Mouse (Mus musculus): ENCODE results near the gene Mbl2. TPM values are rescaled to one million over a fixed set of nuclear protein-coding genes. Genes with fewer than 3 reads are reported as not detected.
"Not testable (repeated sequence)": the region's sequence is repeated elsewhere in the genome, so short reads cannot be mapped to it uniquely, and the experiment has no call there.

Gene Mbl2
- polyA plus RNA-seq (2015; fragmentation: Nextera tagmentation; extraction: Ambion mirVana), result not detected in 2 replicates

DNA sequence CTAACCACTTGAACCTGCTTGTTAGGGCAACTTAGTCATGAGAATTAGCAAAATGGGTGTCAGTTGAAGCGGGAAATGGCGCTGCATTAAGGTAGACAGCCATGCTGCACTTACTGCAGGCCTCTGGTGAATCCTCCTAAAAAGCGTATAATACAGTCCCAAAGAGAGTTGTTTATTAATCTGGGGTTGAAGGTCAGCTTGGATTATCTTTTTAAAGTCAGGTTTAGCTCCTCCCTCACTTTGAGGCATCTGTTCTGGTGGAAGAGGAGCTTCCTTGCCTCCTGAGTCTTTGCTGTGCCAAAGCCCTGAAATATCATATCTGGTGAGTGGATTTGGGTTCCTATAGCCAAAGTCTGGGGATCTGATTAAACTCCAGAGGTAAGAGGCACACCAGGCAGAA lies at the start of gene Mbl2:
Gene Mbl2 (plus strand): TSS at position 252 of the 400 bp plus-strand sequence.
- Histone ChIP-seq H3K4me3 (ENCODE audit: low read length) (no peak within 1 kb of the TSS), H3K9me3 (ENCODE audit: control insufficient read depth, low read length) (no peaks in the 10 kb centered on the region), H3K27ac (ENCODE audit: low read length) (no peak within 1 kb of the TSS), H3K27me3 (ENCODE audit: control insufficient read depth, insufficient read depth, low read depth, low read length) (no peaks in the 10 kb centered on the region), H3K4me2 (ENCODE audit: low read depth, low read length) (no peak within 1 kb of the TSS), H3K9ac (ENCODE audit: low read length) (no peak within 1 kb of the TSS), H3K36me3 (ENCODE audit: control insufficient read depth, insufficient read depth, low read length) (no peaks in the 10 kb centered on the region), H3K4me1 (replicated peaks; ENCODE audit: control insufficient read depth, insufficient read depth, low read length) (no peaks in the 10 kb centered on the region)
- no peak for ATAC-seq (ENCODE audit: low read depth)
- 78% methylated on average over 3 of the region's 3 CpGs for WGBS

DNA sequence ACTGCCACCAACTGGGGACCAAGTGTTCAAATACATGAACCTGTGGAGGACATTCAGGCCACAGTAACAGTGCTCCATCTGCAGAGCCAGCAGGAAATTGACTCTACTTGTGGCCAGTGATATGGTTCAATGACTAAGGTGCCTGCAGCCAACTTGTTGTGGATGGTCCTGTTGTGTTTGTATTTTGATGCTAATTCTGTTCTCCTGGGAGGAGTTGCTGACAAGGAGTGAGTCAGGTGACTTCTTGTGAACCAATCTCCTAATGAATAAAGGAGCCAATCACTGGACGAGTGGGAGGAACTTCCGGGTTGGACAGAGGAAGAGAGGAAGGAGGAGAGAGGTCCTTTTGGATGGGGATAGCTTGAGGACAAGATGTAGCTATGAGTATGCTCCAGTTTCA lies 47.2 kb upstream of the Mbl2 start:
- Histone ChIP-seq H3K36me3 (ENCODE audit: control insufficient read depth, insufficient read depth, low read length) (no peaks in the 10 kb centered on the region), H3K27me3 (ENCODE audit: control insufficient read depth, insufficient read depth, low read depth, low read length) (no peaks in the 10 kb centered on the region), H3K4me2 (ENCODE audit: low read depth, low read length) (no peak overlapping the region), H3K4me1 (replicated peaks; ENCODE audit: control insufficient read depth, insufficient read depth, low read length) (no peaks in the 10 kb centered on the region), H3K4me3 (ENCODE audit: low read length) (no peak overlapping the region), H3K27ac (ENCODE audit: low read length) (no peak overlapping the region), H3K9ac (ENCODE audit: low read length) (no peak overlapping the region), H3K9me3 (ENCODE audit: control insufficient read depth, low read length) (peaks cover 3% of the 10 kb centered on the region; the same call in 1 of the 2 replicates)
- no peak for ATAC-seq (ENCODE audit: low read depth)
- 81% methylated on average over 2 of the region's 2 CpGs for WGBS

DNA sequence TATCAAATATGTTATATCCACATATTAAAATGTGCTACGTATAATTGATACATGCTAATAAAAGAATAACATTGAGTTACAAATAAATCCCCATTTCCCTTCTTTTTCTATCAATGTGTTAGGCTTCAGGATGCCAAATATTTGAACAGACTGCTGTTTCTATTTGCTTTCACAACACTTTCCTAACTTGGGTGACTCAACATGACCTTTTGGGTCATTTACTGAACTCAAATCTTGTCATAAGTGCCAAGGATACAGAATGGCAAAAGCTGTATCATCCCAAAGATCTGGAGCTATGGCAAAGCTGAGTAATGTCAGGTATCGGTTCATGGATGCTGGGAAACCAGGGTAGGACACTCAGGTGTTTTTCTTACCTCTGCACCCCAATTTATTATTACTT lies 45.5 kb upstream of the Mbl2 start:
- no peak overlapping the region for H3K9ac ChIP-seq (ENCODE audit: low read length)
- H3K4me2 ChIP-seq (ENCODE audit: low read depth, low read length), result no peak overlapping the region
- H3K36me3 ChIP-seq (ENCODE audit: control insufficient read depth, insufficient read depth, low read length), result no peaks in the 10 kb centered on the region
- H3K9me3 ChIP-seq (ENCODE audit: control insufficient read depth, low read length), result peaks cover 3% of the 10 kb centered on the region; the same call in 1 of the 2 replicates
- H3K4me1 ChIP-seq (replicated peaks; ENCODE audit: control insufficient read depth, insufficient read depth, low read length), result no peaks in the 10 kb centered on the region
- H3K4me3 ChIP-seq (ENCODE audit: low read length), result no peak overlapping the region
- H3K27ac ChIP-seq (ENCODE audit: low read length), result no peak overlapping the region
- no peaks in the 10 kb centered on the region for H3K27me3 ChIP-seq (ENCODE audit: control insufficient read depth, insufficient read depth, low read depth, low read length)
- 84% methylated on average over 2 of the region's 2 CpGs for WGBS
- ATAC-seq (ENCODE audit: low read depth), result no peak

DNA sequence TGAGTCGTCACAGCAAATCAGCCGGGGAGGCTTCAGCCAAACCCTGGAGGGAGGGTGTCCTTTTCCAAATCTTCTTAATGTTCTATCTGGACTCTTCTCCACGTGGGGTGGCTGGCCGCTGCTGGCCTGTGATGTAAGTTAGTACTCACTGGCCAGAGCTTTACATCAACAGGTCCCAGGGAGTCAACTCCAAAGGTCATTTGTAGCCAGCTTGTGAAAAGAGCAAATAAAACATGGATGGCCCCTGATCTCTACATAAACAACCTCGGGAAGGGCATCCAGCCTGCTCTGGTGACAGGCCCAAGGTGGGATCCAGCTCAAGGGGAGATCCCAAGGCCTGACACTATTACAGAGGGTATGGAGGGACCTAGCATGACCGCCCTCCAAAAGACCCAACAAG lies 37.7 kb upstream of the Mbl2 start:
- Histone ChIP-seq H3K27ac (ENCODE audit: low read length) (no peak overlapping the region), H3K4me3 (ENCODE audit: low read length) (no peak overlapping the region), H3K4me1 (replicated peaks; ENCODE audit: control insufficient read depth, insufficient read depth, low read length) (no peaks in the 10 kb centered on the region), H3K9me3 (ENCODE audit: control insufficient read depth, low read length) (no peaks in the 10 kb centered on the region), H3K4me2 (ENCODE audit: low read depth, low read length) (no peak overlapping the region), H3K27me3 (ENCODE audit: control insufficient read depth, insufficient read depth, low read depth, low read length) (no peaks in the 10 kb centered on the region), H3K9ac (ENCODE audit: low read length) (no peak overlapping the region), H3K36me3 (ENCODE audit: control insufficient read depth, insufficient read depth, low read length) (no peaks in the 10 kb centered on the region)
- WGBS, result 69% methylated on average over 6 of the region's 6 CpGs
- ATAC-seq (ENCODE audit: low read depth), result no peak

DNA sequence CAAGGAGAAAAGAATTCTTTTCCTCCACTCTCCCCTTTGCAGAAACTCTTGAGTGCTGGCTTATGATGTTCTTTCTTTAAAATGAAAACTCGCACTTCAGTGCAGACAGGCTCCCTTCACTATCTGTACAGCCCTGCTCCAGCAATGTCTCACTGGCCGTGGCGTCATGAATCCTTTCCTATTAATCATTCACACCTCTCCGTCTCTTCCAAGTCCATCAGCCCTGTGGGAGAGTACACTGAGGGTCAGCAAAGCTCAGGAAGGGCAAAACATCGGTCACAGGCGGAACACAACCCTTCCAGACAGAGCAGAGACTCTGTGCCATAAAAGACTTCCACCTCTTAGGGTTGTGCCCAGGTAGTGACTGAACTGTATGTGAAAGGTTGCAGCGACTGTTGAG lies 30.6 kb upstream of the Mbl2 start:
- H3K27me3 ChIP-seq (ENCODE audit: control insufficient read depth, insufficient read depth, low read depth, low read length), result no peaks in the 10 kb centered on the region
- no peaks in the 10 kb centered on the region for H3K36me3 ChIP-seq (ENCODE audit: control insufficient read depth, insufficient read depth, low read length)
- H3K4me3 ChIP-seq (ENCODE audit: low read length), result no peak overlapping the region
- ATAC-seq (ENCODE audit: low read depth), result no peak
- H3K4me1 ChIP-seq (replicated peaks; ENCODE audit: control insufficient read depth, insufficient read depth, low read length), result no peaks in the 10 kb centered on the region
- no peak overlapping the region for H3K27ac ChIP-seq (ENCODE audit: low read length)
- no peak overlapping the region for H3K9ac ChIP-seq (ENCODE audit: low read length)
- no peaks in the 10 kb centered on the region for H3K9me3 ChIP-seq (ENCODE audit: control insufficient read depth, low read length)
- WGBS, result 39% methylated on average over 7 of the region's 7 CpGs
- H3K4me2 ChIP-seq (ENCODE audit: low read depth, low read length), result no peak overlapping the region

DNA sequence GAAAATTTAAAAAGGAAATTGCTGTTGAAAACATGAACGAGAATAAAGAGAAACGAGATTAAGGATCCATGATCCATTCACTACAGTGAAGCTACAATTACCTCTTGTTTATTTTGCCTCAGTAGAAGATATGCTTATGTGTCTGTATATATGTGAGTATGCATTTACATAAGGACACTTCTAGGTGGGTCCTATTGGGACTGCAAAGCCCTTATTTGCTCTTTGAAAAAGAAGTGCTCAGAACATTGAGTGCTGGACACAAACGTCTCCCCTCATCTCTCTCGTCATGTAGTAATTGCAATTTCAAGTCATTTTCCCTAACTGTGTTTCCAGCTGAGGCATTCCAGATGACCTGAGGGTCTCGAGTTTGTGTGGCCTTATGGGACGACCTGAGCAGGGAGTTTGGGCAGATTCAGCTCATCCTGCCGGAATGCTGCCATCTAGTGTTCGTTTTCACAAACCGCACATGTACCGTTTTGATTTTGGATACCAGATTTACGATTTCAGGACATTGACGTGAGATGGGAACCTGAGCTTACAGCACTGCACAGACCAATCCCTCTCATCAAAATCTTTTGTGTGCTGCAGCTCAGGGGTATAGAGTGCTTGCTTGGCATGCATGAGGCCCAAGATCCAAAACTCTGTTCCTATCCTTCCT lies 27.5 kb upstream of the Mbl2 start:
- 17% methylated on average over 12 of the region's 12 CpGs for WGBS
- Histone ChIP-seq H3K27me3 (ENCODE audit: control insufficient read depth, insufficient read depth, low read depth, low read length) (no peaks in the 10 kb centered on the region), H3K9ac (ENCODE audit: low read length) (no peak overlapping the region), H3K4me2 (ENCODE audit: low read depth, low read length) (no peak overlapping the region), H3K27ac (ENCODE audit: low read length) (no peak overlapping the region), H3K36me3 (ENCODE audit: control insufficient read depth, insufficient read depth, low read length) (no peaks in the 10 kb centered on the region), H3K4me1 (replicated peaks; ENCODE audit: control insufficient read depth, insufficient read depth, low read length) (no peaks in the 10 kb centered on the region), H3K4me3 (ENCODE audit: low read length) (no peak overlapping the region), H3K9me3 (ENCODE audit: control insufficient read depth, low read length) (no peaks in the 10 kb centered on the region)
- ATAC-seq (ENCODE audit: low read depth), result no peak

DNA sequence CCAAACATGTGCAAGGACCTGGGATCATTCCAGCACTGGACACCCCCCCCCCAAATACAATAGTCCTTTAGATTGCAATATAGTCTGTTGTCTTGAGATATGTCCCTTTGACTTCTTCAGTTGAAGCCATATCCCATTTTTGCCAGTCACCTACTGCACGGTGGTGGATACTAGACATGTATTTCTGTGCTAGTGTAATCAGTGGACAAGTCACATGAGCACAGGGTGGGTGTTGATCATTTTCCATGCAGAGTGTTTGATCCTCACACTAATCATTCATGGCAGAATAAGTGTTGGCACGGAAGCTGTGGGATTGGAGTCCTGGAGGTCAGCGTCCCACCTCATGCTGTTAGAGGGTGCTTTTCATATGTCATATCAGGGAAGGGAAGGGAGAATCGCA lies 26.9 kb upstream of the Mbl2 start:
- WGBS, result 72% methylated on average over 4 of the region's 4 CpGs
- H3K4me3 ChIP-seq (ENCODE audit: low read length), result no peak overlapping the region
- H3K4me1 ChIP-seq (replicated peaks; ENCODE audit: control insufficient read depth, insufficient read depth, low read length), result no peaks in the 10 kb centered on the region
- no peak overlapping the region for H3K9ac ChIP-seq (ENCODE audit: low read length)
- H3K27me3 ChIP-seq (ENCODE audit: control insufficient read depth, insufficient read depth, low read depth, low read length), result no peaks in the 10 kb centered on the region
- H3K36me3 ChIP-seq (ENCODE audit: control insufficient read depth, insufficient read depth, low read length), result no peaks in the 10 kb centered on the region
- H3K27ac ChIP-seq (ENCODE audit: low read length), result no peak overlapping the region
- ATAC-seq (ENCODE audit: low read depth), result no peak
- H3K4me2 ChIP-seq (ENCODE audit: low read depth, low read length), result no peak overlapping the region
- H3K9me3 ChIP-seq (ENCODE audit: control insufficient read depth, low read length), result no peaks in the 10 kb centered on the region

DNA sequence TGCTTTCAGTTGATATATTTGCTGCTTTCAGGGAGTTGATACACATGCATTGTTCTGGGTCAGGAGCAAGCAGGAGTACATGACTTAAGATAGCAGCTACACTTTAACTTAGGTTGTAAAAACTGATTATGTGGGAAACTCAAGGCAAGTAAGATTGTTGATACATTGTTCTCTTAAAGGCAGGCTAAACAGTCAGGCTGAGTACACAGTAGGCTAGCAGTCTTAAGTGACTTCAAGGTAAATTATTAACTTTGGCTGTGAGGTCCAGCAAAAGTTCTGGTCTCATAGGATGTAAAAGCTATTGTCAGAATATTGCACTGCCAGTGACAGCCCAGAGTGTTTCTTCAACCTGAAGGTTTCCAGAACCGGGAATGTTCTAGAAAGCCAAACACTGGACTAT lies 25.8 kb upstream of the Mbl2 start:
- no peak for ATAC-seq (ENCODE audit: low read depth)
- Histone ChIP-seq H3K36me3 (ENCODE audit: control insufficient read depth, insufficient read depth, low read length) (no peaks in the 10 kb centered on the region), H3K27ac (ENCODE audit: low read length) (no peak overlapping the region), H3K4me2 (ENCODE audit: low read depth, low read length) (no peak overlapping the region), H3K9me3 (ENCODE audit: control insufficient read depth, low read length) (no peaks in the 10 kb centered on the region), H3K27me3 (ENCODE audit: control insufficient read depth, insufficient read depth, low read depth, low read length) (no peaks in the 10 kb centered on the region), H3K4me1 (replicated peaks; ENCODE audit: control insufficient read depth, insufficient read depth, low read length) (no peaks in the 10 kb centered on the region), H3K4me3 (ENCODE audit: low read length) (no peak overlapping the region), H3K9ac (ENCODE audit: low read length) (no peak overlapping the region)
- 52% methylated on average over 1 of the region's 1 CpGs for WGBS

DNA sequence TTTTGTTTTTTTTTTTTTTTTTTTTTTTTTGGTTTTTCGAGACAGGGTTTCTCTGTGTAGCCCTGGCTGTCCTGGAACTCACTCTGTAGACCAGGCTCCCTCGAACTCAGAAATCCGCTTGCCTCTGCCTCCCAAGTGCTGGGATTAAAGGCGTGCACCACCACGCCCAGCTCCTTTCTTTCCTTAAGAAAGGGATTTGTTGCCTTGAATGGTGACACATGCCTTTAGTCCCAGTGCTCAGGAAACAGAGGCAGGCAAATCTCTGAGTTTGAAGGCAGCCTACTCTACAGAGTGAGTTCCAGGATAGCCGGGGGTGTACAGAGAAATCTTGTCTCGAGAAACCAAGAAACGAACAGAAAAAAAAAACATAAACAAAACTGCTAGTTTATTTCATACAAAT lies 23.7 kb upstream of the Mbl2 start:
- not testable (repeated sequence) for H3K27ac ChIP-seq (ENCODE audit: low read length); ATAC-seq (ENCODE audit: low read depth); H3K4me2 ChIP-seq (ENCODE audit: low read depth, low read length); H3K4me1 ChIP-seq (replicated peaks; ENCODE audit: control insufficient read depth, insufficient read depth, low read length); H3K9ac ChIP-seq (ENCODE audit: low read length); H3K4me3 ChIP-seq (ENCODE audit: low read length); H3K27me3 ChIP-seq (ENCODE audit: control insufficient read depth, insufficient read depth, low read depth, low read length); H3K9me3 ChIP-seq (ENCODE audit: control insufficient read depth, low read length); H3K36me3 ChIP-seq (ENCODE audit: control insufficient read depth, insufficient read depth, low read length)
- 74% methylated on average over 8 of the region's 8 CpGs for WGBS

DNA sequence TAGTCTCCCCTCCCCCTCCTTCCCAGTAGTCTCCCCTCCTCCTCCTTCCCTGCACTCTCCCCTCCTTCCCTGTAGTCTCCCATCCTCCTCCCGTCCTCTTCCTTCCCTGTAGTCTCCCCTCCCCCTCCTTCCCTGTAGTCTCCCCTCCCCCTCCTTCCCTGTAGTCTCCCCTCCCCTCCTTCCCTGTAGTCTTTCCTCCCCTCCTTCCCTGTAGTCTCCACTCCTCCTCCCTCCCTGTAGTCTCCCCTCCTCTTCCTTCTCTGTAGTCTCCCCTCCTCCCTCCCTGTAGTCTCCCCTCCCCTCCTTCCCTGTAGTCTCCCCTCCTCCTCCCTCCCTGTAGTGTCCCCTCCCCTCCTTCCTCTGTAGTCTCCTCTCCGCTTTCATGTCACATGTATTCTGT lies 18.7 kb upstream of the Mbl2 start:
- no peaks in the 10 kb centered on the region for H3K27me3 ChIP-seq (ENCODE audit: control insufficient read depth, insufficient read depth, low read depth, low read length)
- no peak overlapping the region for H3K4me2 ChIP-seq (ENCODE audit: low read depth, low read length)
- H3K9ac ChIP-seq (ENCODE audit: low read length), result no peak overlapping the region
- H3K27ac ChIP-seq (ENCODE audit: low read length), result no peak overlapping the region
- H3K4me1 ChIP-seq (replicated peaks; ENCODE audit: control insufficient read depth, insufficient read depth, low read length), result no peaks in the 10 kb centered on the region
- H3K9me3 ChIP-seq (ENCODE audit: control insufficient read depth, low read length), result no peaks in the 10 kb centered on the region
- H3K4me3 ChIP-seq (ENCODE audit: low read length), result no peak overlapping the region
- 27% methylated on average over 2 of the region's 2 CpGs for WGBS
- H3K36me3 ChIP-seq (ENCODE audit: control insufficient read depth, insufficient read depth, low read length), result no peaks in the 10 kb centered on the region
- no peak for ATAC-seq (ENCODE audit: low read depth)
